Mouse (Mus musculus) thymus, postnatal 10 days (tissue): ENCODE results near the gene Jchain.

Experiments used
- DNase-seq, 2 experiments: peaks; one replicate each; pipeline ENCODE4 v3.0.0; 2021; ENCODE audit warnings: low spot score in 2 of 2

The Jchain gene

GRCm38 (mm10) chr5:88530908-88531307 lies 3.2 kb upstream of the Jchain start:
- no peak for DNase-seq

- peak in 1 of 2 experiments; percentile 56 for DNase-seq
Measured at GRCm38 (mm10) chr5:88519232-88519631, 8.5 kb downstream of the Jchain start.

GRCm38 (mm10) chr5:88508990-88509389 lies 18.7 kb downstream of the Jchain start:
- no peak for DNase-seq

- DNase-seq, result no peak
Measured at GRCm38 (mm10) chr5:88508555-88508954, 19.1 kb downstream of the Jchain start.

- peak; percentile 8 to 15 for DNase-seq
Measured at GRCm38 (mm10) chr5:88499781-88500180, 27.9 kb downstream of the Jchain start.

GRCm38 (mm10) chr5:88491111-88491510 lies 36.6 kb downstream of the Jchain start:
- no peak for DNase-seq

- DNase-seq, result no peak
Measured at GRCm38 (mm10) chr5:88489004-88489403, 38.7 kb downstream of the Jchain start.

GRCm38 (mm10) chr5:88487675-88488074 lies 40.0 kb downstream of the Jchain start, which contains the start of gene Enam:
Enam (plus strand) TSS chr5:88487975.
- no peak for DNase-seq
